Mouse (Mus musculus) kidney, embryonic 16.5 days (tissue): ENCODE data around the gene Dgki. TPM values are rescaled to one million over a fixed set of nuclear protein-coding genes. Genes with fewer than 3 reads are reported as not detected.

Experiments used
- ATAC-seq: fragments of 200-750 bp; cut with Nextera tagmentation; 2 replicates; pipeline ENCODE4 v1.8.0; 2017; ENCODE audit warnings: moderate TSS enrichment; ENCODE audit not compliant: low FRiP score, low TSS enrichment
- H3K27ac ChIP-seq: fragments of 300-500 bp; sonication (generic); 2 replicates; pipeline ENCODE4 v1.5.1; 2014; ENCODE audit warnings: low read length
- H3K27me3 ChIP-seq: fragments of 300-500 bp; sonication (generic); 2 replicates; pipeline ENCODE4 v1.6.1; 2014; ENCODE audit warnings: low read length, control low read depth, mixed read lengths; ENCODE audit not compliant: insufficient read depth
- H3K36me3 ChIP-seq: fragments of 300-500 bp; sonication (generic); 2 replicates; pipeline ENCODE4 v1.6.1; 2014; ENCODE audit warnings: low read length, control low read depth, mixed read lengths; ENCODE audit not compliant: insufficient read depth
- H3K4me1 ChIP-seq: fragments of 300-500 bp; sonication (generic); 2 replicates; pipeline ENCODE4 v1.6.1; 2014; ENCODE audit warnings: low read length, control low read depth, mixed read lengths; ENCODE audit not compliant: insufficient read depth
- H3K4me2 ChIP-seq: fragments of 300-500 bp; sonication (generic); replicated peaks from 2 replicates; pipeline ENCODE4 v1.6.1; 2014; ENCODE audit warnings: low read depth, low read length
- H3K4me3 ChIP-seq: fragments of 300-500 bp; sonication (generic); 2 replicates; pipeline ENCODE4 v1.5.1; 2014; ENCODE audit warnings: mild to moderate bottlenecking, low read length
- H3K9ac ChIP-seq: fragments of 300-500 bp; sonication (generic); replicated peaks from 2 replicates; pipeline ENCODE4 v1.6.1; 2014; ENCODE audit warnings: low read length
- H3K9me3 ChIP-seq: fragments of 300-500 bp; sonication (generic); 2 replicates; pipeline ENCODE4 v1.6.1; 2016; ENCODE audit warnings: low read length, control low read depth
- WGBS: fragments of 180-500 bp; shearing (Covaris S2); extraction: QIAGEN DNeasy Blood & Tissue Kit; methylation state at CpG from one replicate; pipeline ENCODE4 v1.1.7; 2014; 5-methylcytosine and 5-hydroxymethylcytosine counted together
- polyA plus RNA-seq: library from polyadenylated mRNA; unstranded; fragments of >200 nt; fragmentation: Nextera tagmentation; extraction: Ambion mirVana; gene quantifications from 2 replicates; pipeline ENCODE4 v1.2.1, GENCODE M21; 2015

Gene Dgki
- polyA plus RNA-seq, 1 experiment from 2014 or later = 0.74 TPM

DNA sequence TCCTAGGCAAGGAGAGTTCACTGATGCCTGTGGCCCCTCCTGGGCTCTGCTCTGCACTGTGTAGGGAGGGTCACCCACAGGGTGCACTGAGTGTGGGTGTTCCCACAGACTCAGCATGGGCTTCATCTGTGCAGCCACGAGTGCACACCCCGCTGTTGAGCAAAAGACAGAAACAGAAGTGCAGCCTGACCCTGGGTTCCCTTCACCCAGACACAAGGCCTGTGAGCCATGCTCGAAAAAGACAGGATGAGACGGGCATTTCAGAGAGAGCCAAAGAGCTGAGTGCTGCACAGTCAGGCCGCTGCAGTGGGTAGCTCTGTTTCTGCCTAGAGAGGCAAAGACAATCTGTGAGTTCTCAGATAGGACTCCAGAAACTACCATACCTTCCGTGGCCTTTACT, 27.5 kb upstream of the Dgki start:
- 63% methylated on average over 6 of the region's 6 CpGs for WGBS

DNA sequence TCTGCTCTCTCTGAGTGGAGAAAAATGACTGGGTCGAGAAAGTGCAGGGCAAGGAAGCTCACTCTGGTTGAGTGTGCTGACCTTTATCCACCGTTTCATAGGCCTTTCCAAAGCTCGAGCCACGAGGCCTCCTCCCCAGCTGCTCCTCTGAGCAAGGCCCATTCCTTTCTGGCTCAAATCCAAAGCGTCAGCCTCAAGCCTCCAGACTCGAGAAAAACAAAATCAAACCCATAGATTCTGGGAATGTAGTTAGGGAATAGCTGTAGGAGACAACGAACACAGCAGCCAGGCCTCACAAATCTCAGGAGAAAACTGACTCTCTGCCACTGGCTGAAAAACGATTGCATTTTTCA, 26.6 kb upstream of the Dgki start:
- no peak overlapping the region for H3K4me2 ChIP-seq
- H3K4me1 ChIP-seq = peaks cover 23% of the 10 kb centered on the region
- peak overlapping the region; percentile 59 for H3K27ac ChIP-seq
- WGBS = 30% methylated on average over 8 of the region's 8 CpGs
- H3K27me3 ChIP-seq = no peaks in the 10 kb centered on the region
- H3K36me3 ChIP-seq = peaks cover 19% of the 10 kb centered on the region
- no peaks in the 10 kb centered on the region for H3K9me3 ChIP-seq
- H3K4me3 ChIP-seq = no peak overlapping the region
- no peak overlapping the region; the same call in 1 of the 2 replicates for H3K9ac ChIP-seq
- peak; percentile 63 for ATAC-seq

More for the DNA sequence above, 27.5 kb upstream of the Dgki start:
- Histone ChIP-seq H3K9me3 (no peaks in the 10 kb centered on the region), H3K4me2 (no peak overlapping the region), H3K27me3 (no peaks in the 10 kb centered on the region), H3K27ac (peak overlapping the region; percentile 41; the same call in 1 of the 2 replicates), H3K36me3 (peaks cover 26% of the 10 kb centered on the region), H3K4me1 (peaks cover 29% of the 10 kb centered on the region), H3K9ac (0 out of 2 replicates have a peak overlapping the region, but pooled peaks have one; percentile 20), H3K4me3 (no peak overlapping the region)
- no peak for ATAC-seq

DNA sequence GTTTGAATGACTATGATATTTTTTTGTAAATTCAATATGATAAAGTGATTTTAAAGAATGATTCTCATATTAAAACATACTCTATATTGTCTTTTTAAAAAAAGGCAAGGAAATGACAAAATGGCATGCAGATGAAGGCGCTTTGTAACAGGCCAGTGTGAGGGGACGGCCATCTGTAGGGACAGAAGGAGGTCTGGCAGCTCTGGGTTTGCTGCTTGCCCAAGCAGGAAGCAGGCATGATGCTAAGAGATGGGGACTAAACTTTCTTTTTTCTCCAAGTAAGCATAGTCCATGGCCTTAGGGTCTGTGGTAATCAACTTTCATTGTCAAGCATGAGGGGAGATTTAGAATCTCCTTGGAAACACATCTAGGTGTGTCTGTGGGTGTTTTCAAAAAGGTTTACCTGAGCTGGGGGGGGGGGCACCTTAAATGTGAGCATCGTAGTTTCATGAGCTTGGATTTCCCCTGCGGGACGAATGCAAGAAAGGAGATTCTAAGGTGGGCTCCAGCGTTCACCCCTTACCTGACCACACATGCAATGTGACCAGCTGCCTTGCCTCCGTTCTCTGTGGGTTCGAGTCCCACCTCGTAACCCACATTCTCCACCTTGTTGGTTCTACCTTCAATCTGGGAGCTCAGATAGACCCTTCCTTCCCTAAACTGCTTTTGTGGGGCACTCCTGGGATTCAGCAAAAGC, 26.1 kb upstream of the Dgki start:
- no peak overlapping the region; the same call in 1 of the 2 replicates for H3K9ac ChIP-seq
- H3K4me1 ChIP-seq = peaks cover 21% of the 10 kb centered on the region
- H3K4me3 ChIP-seq = no peak overlapping the region
- no peak for ATAC-seq
- WGBS = 90% methylated on average over 9 of the region's 9 CpGs
- H3K27ac ChIP-seq = peak overlapping the region; percentile 59
- H3K4me2 ChIP-seq = no peak overlapping the region
- H3K9me3 ChIP-seq = no peaks in the 10 kb centered on the region
- no peaks in the 10 kb centered on the region for H3K27me3 ChIP-seq
- H3K36me3 ChIP-seq = peaks cover 14% of the 10 kb centered on the region

DNA sequence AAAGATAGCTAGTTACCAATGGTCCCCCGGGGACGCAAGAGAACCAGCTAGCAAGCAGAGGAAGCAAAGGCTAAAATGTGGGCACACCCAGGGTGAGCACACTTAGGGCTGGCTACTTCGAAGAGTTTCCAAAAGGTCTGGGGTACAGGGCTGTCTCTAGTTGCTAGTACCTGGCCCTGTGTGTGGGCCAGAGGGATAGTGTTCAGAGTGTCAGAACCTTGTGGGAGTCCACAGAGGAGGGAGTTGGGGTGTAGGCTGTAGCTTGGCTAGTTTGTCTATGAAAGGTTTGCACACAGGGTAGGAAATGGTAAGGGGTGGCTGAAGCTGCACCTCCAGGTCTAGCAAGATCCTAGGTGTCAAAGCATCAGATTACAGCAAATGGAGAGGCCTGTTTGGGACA, 25.1 kb upstream of the Dgki start:
- Histone ChIP-seq H3K27ac (no peak overlapping the region), H3K9ac (no peak overlapping the region), H3K36me3 (peaks cover 10% of the 10 kb centered on the region), H3K4me3 (no peak overlapping the region), H3K9me3 (no peaks in the 10 kb centered on the region), H3K4me2 (no peak overlapping the region), H3K4me1 (peaks cover 14% of the 10 kb centered on the region), H3K27me3 (no peaks in the 10 kb centered on the region)
- no peak for ATAC-seq
- 53% methylated on average over 3 of the region's 3 CpGs for WGBS

DNA sequence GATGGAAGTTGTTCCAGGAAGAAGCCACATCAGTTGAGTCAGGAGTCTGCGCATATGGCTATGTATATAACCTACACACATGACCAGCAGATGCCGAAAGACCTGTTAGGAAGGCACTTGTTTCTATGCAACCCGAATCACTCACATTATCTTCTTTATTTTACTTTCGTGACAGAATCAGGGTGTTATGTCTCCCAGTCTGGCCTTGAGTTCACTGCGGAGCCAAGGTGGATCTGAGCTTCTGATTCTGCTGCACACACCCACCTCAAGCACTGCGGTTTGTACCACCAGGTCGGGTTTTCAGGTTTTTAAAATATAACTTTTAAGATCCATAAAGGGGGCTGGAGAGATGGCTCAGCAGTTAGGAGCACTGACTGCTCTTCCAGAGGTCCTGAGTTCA, 22.7 kb upstream of the Dgki start:
- no peak for ATAC-seq
- Histone ChIP-seq H3K36me3 (no peaks in the 10 kb centered on the region), H3K4me1 (peaks cover 11% of the 10 kb centered on the region), H3K9ac (no peak overlapping the region), H3K4me2 (no peak overlapping the region), H3K27ac (no peak overlapping the region), H3K27me3 (no peaks in the 10 kb centered on the region), H3K4me3 (no peak overlapping the region), H3K9me3 (no peaks in the 10 kb centered on the region)
- 89% methylated on average over 7 of the region's 7 CpGs for WGBS

DNA sequence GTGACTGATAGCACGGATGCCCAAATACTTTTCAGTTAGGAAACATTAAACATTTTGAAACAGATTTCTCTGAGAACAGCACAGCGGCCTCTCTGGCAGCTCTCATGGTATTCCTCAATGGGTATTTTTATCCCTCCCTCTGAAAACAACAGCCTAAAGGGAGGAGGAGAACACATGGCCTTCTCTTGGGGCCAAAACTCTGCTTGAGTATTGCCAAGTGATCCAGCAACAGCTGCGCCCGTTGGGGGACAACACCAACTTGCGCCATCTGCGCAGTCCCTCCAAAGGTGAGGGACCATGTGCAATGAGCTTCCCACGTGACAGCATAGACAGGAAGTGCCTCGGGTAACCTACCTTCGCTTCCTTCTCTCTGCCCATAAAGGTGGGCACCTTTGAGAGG, 22.1 kb upstream of the Dgki start:
- H3K4me3 ChIP-seq = no peak overlapping the region
- peaks cover 8% of the 10 kb centered on the region for H3K4me1 ChIP-seq
- H3K27ac ChIP-seq = no peak overlapping the region
- no peaks in the 10 kb centered on the region for H3K9me3 ChIP-seq
- H3K36me3 ChIP-seq = no peaks in the 10 kb centered on the region
- H3K9ac ChIP-seq = no peak overlapping the region
- no peaks in the 10 kb centered on the region for H3K27me3 ChIP-seq
- WGBS = 90% methylated on average over 9 of the region's 9 CpGs
- H3K4me2 ChIP-seq = no peak overlapping the region
- no peak for ATAC-seq

DNA sequence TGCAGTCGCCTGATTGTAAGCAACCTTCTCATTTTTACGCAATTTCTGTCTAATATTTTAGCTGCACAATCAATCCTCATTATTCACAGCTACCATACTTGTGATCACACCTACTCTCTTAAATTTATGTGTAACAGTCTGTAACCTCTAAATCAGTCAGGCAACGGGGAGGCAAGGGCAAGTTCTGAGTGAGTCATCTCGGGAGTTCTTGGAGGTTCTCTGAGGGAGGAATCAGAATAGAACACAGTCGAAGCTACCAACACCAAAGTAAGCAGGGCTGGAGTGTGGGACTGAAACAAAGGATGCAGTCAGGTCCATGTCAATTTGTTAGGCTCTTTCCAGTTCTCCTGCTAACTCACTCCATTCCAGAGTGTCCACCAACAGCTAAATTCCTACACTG, 17.9 kb upstream of the Dgki start:
- Histone ChIP-seq H3K27me3 (no peaks in the 10 kb centered on the region), H3K4me3 (no peak overlapping the region), H3K27ac (no peak overlapping the region), H3K36me3 (no peaks in the 10 kb centered on the region), H3K9ac (no peak overlapping the region), H3K4me1 (no peaks in the 10 kb centered on the region), H3K9me3 (no peaks in the 10 kb centered on the region), H3K4me2 (no peak overlapping the region)
- 49% methylated on average over 5 of the region's 5 CpGs for WGBS
- ATAC-seq = no peak

DNA sequence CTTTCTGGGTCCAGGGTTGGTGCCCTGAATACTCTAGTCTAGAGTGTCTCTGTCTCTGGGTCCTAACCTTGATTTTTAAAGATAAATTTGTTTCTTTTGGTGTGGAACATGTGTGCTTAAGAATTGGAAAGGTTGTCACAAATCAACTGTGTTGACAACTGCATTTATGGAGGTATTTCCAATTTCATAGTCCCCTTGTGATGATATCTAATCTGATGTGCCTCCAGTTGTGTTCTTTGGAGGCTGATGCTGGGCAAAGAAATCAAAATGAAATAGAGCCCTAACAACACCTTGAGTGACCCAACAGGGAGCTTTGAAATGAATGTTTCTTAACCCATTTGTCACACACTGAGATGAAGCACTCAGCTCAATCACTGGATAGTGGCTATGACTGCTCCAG, 15.5 kb upstream of the Dgki start:
- no peak for ATAC-seq
- no peaks in the 10 kb centered on the region for H3K9me3 ChIP-seq

DNA sequence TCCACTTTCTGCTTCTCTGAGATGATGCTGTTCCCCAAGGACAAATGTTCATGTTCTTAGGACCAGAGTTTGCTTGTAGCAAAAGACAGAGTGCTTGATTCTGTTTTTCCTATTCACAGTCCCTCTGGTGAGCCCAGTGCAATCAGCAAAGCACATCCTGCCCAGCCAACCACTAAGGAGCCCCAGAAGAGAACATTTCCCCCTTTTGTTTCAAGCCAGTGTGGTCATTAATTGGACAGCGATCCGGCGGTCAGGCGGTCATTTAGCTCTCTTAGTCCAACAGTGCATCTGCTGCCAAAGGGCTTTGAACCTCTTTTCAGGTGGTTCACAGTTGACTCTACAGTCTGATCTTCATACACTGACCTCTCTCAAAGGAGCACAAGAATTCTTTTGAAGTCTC, 10.6 kb upstream of the Dgki start:
- ATAC-seq = no peak
- 85% methylated on average over 4 of the region's 4 CpGs for WGBS
- H3K27me3 ChIP-seq = no peaks in the 10 kb centered on the region
- no peak overlapping the region for H3K4me3 ChIP-seq
- H3K9ac ChIP-seq = no peak overlapping the region
- H3K36me3 ChIP-seq = no peaks in the 10 kb centered on the region
- no peak overlapping the region for H3K4me2 ChIP-seq
- H3K9me3 ChIP-seq = no peaks in the 10 kb centered on the region; the same call in 1 of the 2 replicates
- H3K4me1 ChIP-seq = no peaks in the 10 kb centered on the region
- no peak overlapping the region for H3K27ac ChIP-seq

More for the DNA sequence above, 15.5 kb upstream of the Dgki start:
- H3K9ac ChIP-seq = no peak overlapping the region
- H3K27ac ChIP-seq = no peak overlapping the region
- no peaks in the 10 kb centered on the region for H3K27me3 ChIP-seq
- H3K4me3 ChIP-seq = no peak overlapping the region
- H3K36me3 ChIP-seq = no peaks in the 10 kb centered on the region
- no peak overlapping the region for H3K4me2 ChIP-seq
- H3K4me1 ChIP-seq = no peaks in the 10 kb centered on the region

DNA sequence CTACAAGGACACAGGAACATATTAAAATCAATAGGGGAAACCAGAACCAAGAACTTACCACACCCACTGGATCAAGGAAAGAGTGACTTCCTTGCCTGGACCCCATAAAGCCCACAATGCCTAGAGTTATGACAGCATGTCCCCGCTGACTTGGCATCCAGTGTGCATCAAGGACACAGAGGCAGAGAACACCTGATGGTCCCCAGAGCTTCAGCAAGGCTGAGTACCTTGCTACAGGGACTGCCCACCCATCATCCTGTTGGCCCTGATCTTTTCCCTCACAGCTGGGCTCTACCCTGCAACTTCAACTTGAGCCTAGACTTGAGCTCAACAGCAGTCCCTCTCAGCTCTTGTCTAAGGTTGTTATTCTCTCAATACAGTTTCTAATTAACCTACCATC, 6.6 kb upstream of the Dgki start:
- no peak for ATAC-seq
- 89% methylated on average over 1 of the region's 1 CpGs for WGBS

More for the DNA sequence above, 6.6 kb upstream of the Dgki start:
- no peak overlapping the region for H3K27ac ChIP-seq
- no peaks in the 10 kb centered on the region for H3K4me1 ChIP-seq
- H3K9ac ChIP-seq = no peak overlapping the region
- H3K4me2 ChIP-seq = no peak overlapping the region
- H3K4me3 ChIP-seq = no peak overlapping the region
- H3K9me3 ChIP-seq = no peaks in the 10 kb centered on the region; the same call in 1 of the 2 replicates
- no peaks in the 10 kb centered on the region for H3K36me3 ChIP-seq
- 0 out of 2 replicates have a peak, but pooled peaks cover 5% of the 10 kb centered on the region for H3K27me3 ChIP-seq
